Mouse (Mus musculus): ENCODE measurements around the gene Rassf6. TPM values are rescaled to one million over a fixed set of nuclear protein-coding genes. Genes with fewer than 3 reads are reported as not detected.

Gene Rassf6
- polyA plus RNA-seq, 1 experiment = 0.12 TPM

GRCm38 (mm10) chr5:90584799-90585198 is 55.7 kb downstream of the Rassf6 start:
- Histone ChIP-seq H3K27me3 (ENCODE audit: control insufficient read depth, insufficient read depth, insufficient read length) (peaks cover 25% of the 10 kb centered on the region), H3K79me2 (ENCODE audit: control insufficient read depth, insufficient read depth) (no peaks in the 10 kb centered on the region)
- TF ChIP-seq MAX (IDR thresholded peaks at IDR 0.05) (no peak), FOSL1 (IDR thresholded peaks at IDR 0.05; ENCODE audit: insufficient read depth, low read length, poor library complexity, severe bottlenecking) (no peak), MYOG (IDR thresholded peaks at IDR 0.05; ENCODE audit: control insufficient read depth, extremely low read depth, insufficient read length) (no peak), USF1 (IDR thresholded peaks at IDR 0.05; ENCODE audit: low read depth) (no peak), MYOD1 (IDR thresholded peaks at IDR 0.05; ENCODE audit: control insufficient read depth, insufficient read length, low read depth) (no peak), CEBPB (IDR thresholded peaks at IDR 0.05; ENCODE audit: low read depth) (no peak), CTCF (IDR thresholded peaks at IDR 0.05; ENCODE audit: control insufficient read depth, insufficient read depth, insufficient read length) (no peak)

GRCm38 (mm10) chr5:90582179-90582578 is 58.3 kb downstream of the Rassf6 start:
- peaks cover 33% of the 10 kb centered on the region for H3K27me3 ChIP-seq (ENCODE audit: control insufficient read depth, insufficient read depth, insufficient read length)
- no peaks in the 10 kb centered on the region for H3K79me3 ChIP-seq (ENCODE audit: low read depth)
- H3K36me3 ChIP-seq (ENCODE audit: control insufficient read depth, insufficient read depth) = no peaks in the 10 kb centered on the region
- no peak overlapping the region for H3ac ChIP-seq (ENCODE audit: control insufficient read depth, insufficient read length, low read depth)
- TF ChIP-seq FOSL1 (IDR thresholded peaks at IDR 0.05; ENCODE audit: insufficient read depth, low read length, poor library complexity, severe bottlenecking) = no peak
- no peak for TF ChIP-seq CTCF (IDR thresholded peaks at IDR 0.05; ENCODE audit: control insufficient read depth, insufficient read depth, insufficient read length)
- no peak for TF ChIP-seq USF1 (IDR thresholded peaks at IDR 0.05; ENCODE audit: low read depth)
- TF ChIP-seq MYOG (IDR thresholded peaks at IDR 0.05; ENCODE audit: control insufficient read depth, extremely low read depth, insufficient read length) = no peak
- TF ChIP-seq MYOD1 (IDR thresholded peaks at IDR 0.05; ENCODE audit: control insufficient read depth, insufficient read length, low read depth) = no peak
- TF ChIP-seq CEBPB (IDR thresholded peaks at IDR 0.05; ENCODE audit: low read depth) = no peak
- TF ChIP-seq MAX (IDR thresholded peaks at IDR 0.05) = no peak
- H3K79me2 ChIP-seq (ENCODE audit: control insufficient read depth, insufficient read depth) = no peaks in the 10 kb centered on the region
- H3K4me3 ChIP-seq (ENCODE audit: insufficient read depth, poor library complexity, severe bottlenecking) = no peak overlapping the region

More at GRCm38 (mm10) chr5:90584799-90585198, 55.7 kb downstream of the Rassf6 start:
- Histone ChIP-seq H3K36me3 (ENCODE audit: control insufficient read depth, insufficient read depth) (no peaks in the 10 kb centered on the region), H3ac (ENCODE audit: control insufficient read depth, insufficient read length, low read depth) (no peak overlapping the region), H3K4me3 (ENCODE audit: insufficient read depth, poor library complexity, severe bottlenecking) (no peak overlapping the region), H3K79me3 (ENCODE audit: low read depth) (no peaks in the 10 kb centered on the region)

- H3K79me3 ChIP-seq (ENCODE audit: low read depth) = no peaks in the 10 kb centered on the region
- no peaks in the 10 kb centered on the region for H3K36me3 ChIP-seq (ENCODE audit: control insufficient read depth, insufficient read depth)
- no peaks in the 10 kb centered on the region for H3K79me2 ChIP-seq (ENCODE audit: control insufficient read depth, insufficient read depth)
- no peak for TF ChIP-seq MYOG (IDR thresholded peaks at IDR 0.05; ENCODE audit: control insufficient read depth, extremely low read depth, insufficient read length)
- no peak for TF ChIP-seq MAX (IDR thresholded peaks at IDR 0.05)
- TF ChIP-seq FOSL1 (IDR thresholded peaks at IDR 0.05; ENCODE audit: insufficient read depth, low read length, poor library complexity, severe bottlenecking) = no peak
- no peak for TF ChIP-seq CTCF (IDR thresholded peaks at IDR 0.05; ENCODE audit: control insufficient read depth, insufficient read depth, insufficient read length)
- no peak for TF ChIP-seq MYOD1 (IDR thresholded peaks at IDR 0.05; ENCODE audit: control insufficient read depth, insufficient read length, low read depth)
- no peak for TF ChIP-seq CEBPB (IDR thresholded peaks at IDR 0.05; ENCODE audit: low read depth)
- no peak for TF ChIP-seq USF1 (IDR thresholded peaks at IDR 0.05; ENCODE audit: low read depth)
- H3K4me3 ChIP-seq (ENCODE audit: insufficient read depth, poor library complexity, severe bottlenecking) = no peak overlapping the region
- H3K27me3 ChIP-seq (ENCODE audit: control insufficient read depth, insufficient read depth, insufficient read length) = peaks cover 37% of the 10 kb centered on the region
- H3ac ChIP-seq (ENCODE audit: control insufficient read depth, insufficient read length, low read depth) = no peak overlapping the region
Observed at GRCm38 (mm10) chr5:90579556-90579955, 60.9 kb downstream of the Rassf6 start.

- Histone ChIP-seq H3K27me3 (ENCODE audit: control insufficient read depth, insufficient read depth, insufficient read length) (peaks cover 24% of the 10 kb centered on the region), H3K79me3 (ENCODE audit: low read depth) (no peaks in the 10 kb centered on the region), H3K4me3 (ENCODE audit: insufficient read depth, poor library complexity, severe bottlenecking) (no peak overlapping the region), H3K36me3 (ENCODE audit: control insufficient read depth, insufficient read depth) (no peaks in the 10 kb centered on the region), H3K79me2 (ENCODE audit: control insufficient read depth, insufficient read depth) (no peaks in the 10 kb centered on the region), H3ac (ENCODE audit: control insufficient read depth, insufficient read length, low read depth) (no peak overlapping the region)
- no peak for TF ChIP-seq CEBPB (IDR thresholded peaks at IDR 0.05; ENCODE audit: low read depth)
- TF ChIP-seq CTCF (IDR thresholded peaks at IDR 0.05; ENCODE audit: control insufficient read depth, insufficient read depth, insufficient read length) = no peak
- no peak for TF ChIP-seq USF1 (IDR thresholded peaks at IDR 0.05; ENCODE audit: low read depth)
- TF ChIP-seq MYOD1 (IDR thresholded peaks at IDR 0.05; ENCODE audit: control insufficient read depth, insufficient read length, low read depth) = no peak
- TF ChIP-seq MYOG (IDR thresholded peaks at IDR 0.05; ENCODE audit: control insufficient read depth, extremely low read depth, insufficient read length) = no peak
- no peak for TF ChIP-seq FOSL1 (IDR thresholded peaks at IDR 0.05; ENCODE audit: insufficient read depth, low read length, poor library complexity, severe bottlenecking)
- TF ChIP-seq MAX (IDR thresholded peaks at IDR 0.05) = no peak
Observed at GRCm38 (mm10) chr5:90577751-90578150, 62.7 kb downstream of the Rassf6 start.

- no peaks in the 10 kb centered on the region for H3K36me3 ChIP-seq (ENCODE audit: control insufficient read depth, insufficient read depth)
- H3ac ChIP-seq (ENCODE audit: control insufficient read depth, insufficient read length, low read depth) = no peak overlapping the region
- no peaks in the 10 kb centered on the region for H3K79me2 ChIP-seq (ENCODE audit: control insufficient read depth, insufficient read depth)
- H3K79me3 ChIP-seq (ENCODE audit: low read depth) = no peaks in the 10 kb centered on the region
- H3K27me3 ChIP-seq (ENCODE audit: control insufficient read depth, insufficient read depth, insufficient read length) = peaks cover 6% of the 10 kb centered on the region
- no peak overlapping the region for H3K4me3 ChIP-seq (ENCODE audit: insufficient read depth, poor library complexity, severe bottlenecking)
- TF ChIP-seq CEBPB (IDR thresholded peaks at IDR 0.05; ENCODE audit: low read depth) (no peak), USF1 (IDR thresholded peaks at IDR 0.05; ENCODE audit: low read depth) (no peak), MYOD1 (IDR thresholded peaks at IDR 0.05; ENCODE audit: control insufficient read depth, insufficient read length, low read depth) (no peak)
Observed at GRCm38 (mm10) chr5:90571216-90571615, 69.2 kb downstream of the Rassf6 start.

- Histone ChIP-seq H3K4me3 (ENCODE audit: insufficient read depth, poor library complexity, severe bottlenecking) (no peak overlapping the region), H3ac (ENCODE audit: control insufficient read depth, insufficient read length, low read depth) (no peak overlapping the region), H3K27me3 (ENCODE audit: control insufficient read depth, insufficient read depth, insufficient read length) (peaks cover 5% of the 10 kb centered on the region), H3K79me3 (ENCODE audit: low read depth) (no peaks in the 10 kb centered on the region), H3K79me2 (ENCODE audit: control insufficient read depth, insufficient read depth) (no peaks in the 10 kb centered on the region), H3K36me3 (ENCODE audit: control insufficient read depth, insufficient read depth) (no peaks in the 10 kb centered on the region)
- TF ChIP-seq MYOD1 (IDR thresholded peaks at IDR 0.05; ENCODE audit: control insufficient read depth, insufficient read length, low read depth) = no peak
- no peak for TF ChIP-seq CEBPB (IDR thresholded peaks at IDR 0.05; ENCODE audit: low read depth)
Observed at GRCm38 (mm10) chr5:90568338-90568737, 72.1 kb downstream of the Rassf6 start.

Measured in C2C12 (cell line).